Mouse (Mus musculus) lung, postnatal 0 days (tissue): ENCODE data around the gene Gsta3.

Experiments
- CTCF ChIP-seq: IDR thresholded peaks from 2 replicates; pipeline ENCODE4 v1.5.1; 2016; ENCODE audit warnings: antibody characterized with exemption, mild to moderate bottlenecking
- EP300 ChIP-seq: IDR thresholded peaks from 2 replicates; pipeline ENCODE4 v1.6.1; 2016; ENCODE audit warnings: antibody characterized with exemption, mild to moderate bottlenecking, control low read depth

DNA sequence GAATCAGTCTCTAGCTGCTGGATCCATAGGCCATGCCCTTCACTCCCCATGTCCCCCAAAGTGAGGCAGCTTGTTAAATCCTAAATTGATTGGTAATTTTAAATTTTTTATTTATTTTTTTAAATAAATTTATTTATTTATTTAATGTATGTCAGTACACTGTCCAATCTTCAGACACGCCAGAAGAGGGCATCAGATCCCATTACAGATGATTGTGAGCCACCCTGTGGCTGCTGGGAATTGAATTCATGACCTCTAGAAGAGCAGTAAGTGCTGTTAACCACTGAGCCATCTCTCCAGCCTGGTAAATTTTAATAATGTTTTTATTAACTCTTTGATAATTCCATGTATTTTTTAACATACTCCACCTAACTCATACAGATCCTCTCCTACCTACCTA lies 26.4 kb downstream of the Gsta3 start:
- TF ChIP-seq CTCF (no peak), EP300 (no peak)
